Mouse (Mus musculus): ENCODE data around the gene Entpd5. TPM values are rescaled to one million over a fixed set of nuclear protein-coding genes. Genes with fewer than 3 reads are reported as not detected.
A peak's percentile ranks its signal among the peaks of the same experiment; 100 is the strongest.

Entpd5 gene
- 15.6 and 20.8 TPM in 2 replicates for total RNA-seq (2014; rRNA removed)
- polyA plus RNA-seq (2015; fragmentation: Nextera tagmentation; extraction: Ambion mirVana): 13.2 and 13.4 TPM in 2 replicates

DNA sequence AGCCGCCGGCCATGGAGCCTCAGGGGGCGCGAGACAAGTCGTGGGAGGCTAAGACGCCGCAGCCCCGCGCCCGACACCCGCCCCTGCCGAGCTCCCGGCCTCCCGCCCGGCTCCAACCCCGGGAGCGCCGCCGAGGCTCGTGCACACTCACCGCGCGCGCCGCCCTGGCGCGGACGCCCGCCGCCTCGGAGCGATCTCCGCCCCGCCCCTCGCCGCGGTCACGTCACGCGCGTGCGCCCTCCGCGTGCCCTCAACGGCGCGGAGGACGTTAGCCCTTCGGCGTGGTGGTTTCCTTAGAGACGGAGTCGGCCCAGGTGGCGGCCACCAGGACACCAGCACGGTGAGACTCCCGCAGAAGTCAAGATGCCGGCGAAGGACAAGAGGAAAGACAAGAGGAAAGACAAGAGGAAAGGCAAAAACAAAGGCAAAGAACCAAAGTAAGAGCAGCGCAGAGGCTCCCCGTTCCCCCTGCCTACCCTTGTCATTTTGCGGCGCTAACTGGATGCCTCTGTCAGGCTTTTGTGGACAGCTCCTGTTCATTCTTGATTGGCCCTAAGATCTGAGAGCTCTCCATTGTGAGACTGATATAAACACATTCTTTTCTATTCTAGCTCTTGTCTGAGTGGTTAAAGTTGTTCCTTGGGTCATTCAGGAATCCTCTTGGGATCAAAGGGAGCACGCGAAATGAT lies at the start of gene Entpd5, which contains the start of gene Bbof1:
Entpd5 (minus strand) TSS at position 211 of the 689 bp plus-strand sequence.
Bbof1 (plus strand) TSS at position 253 of the 689 bp plus-strand sequence.
- no peaks in the 10 kb centered on the region for H3K27me3 ChIP-seq (ENCODE audit: insufficient read depth, low read length)
- 1% methylated on average over 62 of the region's 63 CpGs for WGBS
- ATAC-seq (peak; percentile 96), DNase-seq (ENCODE audit: low spot score) (peak; percentile 96)
- peak within 1 kb of the TSS; percentile 93 for H3K27ac ChIP-seq
- H3K4me2 ChIP-seq (ENCODE audit: low read depth, low read length): peak within 1 kb of the TSS; percentile 88
- peak within 1 kb of the TSS; percentile 76 for H3K9ac ChIP-seq (replicated peaks; ENCODE audit: low read length)
- H3K9me3 ChIP-seq (ENCODE audit: low read length): no peaks in the 10 kb centered on the region
- TF ChIP-seq CTCF (IDR thresholded peaks at IDR 0.05; ENCODE audit: low read depth): 0 out of 2 replicates have a peak, but pooled peaks have one; percentile 10
- peaks cover 5% of the 10 kb centered on the region for H3K4me1 ChIP-seq (ENCODE audit: insufficient read depth, low read length)
- H3K4me3 ChIP-seq (ENCODE audit: low read length): peak within 1 kb of the TSS; percentile 93
- no peaks in the 10 kb centered on the region for H3K36me3 ChIP-seq (ENCODE audit: insufficient read depth, low read length)

DNA sequence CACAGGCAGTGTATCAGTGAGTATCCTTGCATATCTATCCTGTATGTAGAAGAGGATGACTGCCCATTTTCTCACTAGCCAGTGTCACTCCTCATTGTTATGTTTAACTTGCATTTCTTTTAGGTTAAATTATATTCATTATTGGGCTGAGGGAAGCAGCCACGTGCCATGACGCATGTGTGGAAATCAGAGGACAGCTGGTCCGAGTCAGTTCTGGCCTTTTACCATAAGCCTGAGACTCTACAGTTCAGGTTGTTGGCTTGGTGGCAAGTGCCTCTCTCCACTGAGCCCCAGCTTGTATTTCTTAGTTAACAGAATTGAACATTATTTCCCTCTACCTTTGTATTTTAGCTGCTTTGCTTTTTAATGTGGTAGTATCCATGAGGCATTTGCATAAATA lies 48.1 kb upstream of the Entpd5 start:
- no peak overlapping the region for H3K9ac ChIP-seq (replicated peaks; ENCODE audit: low read length)
- no peak overlapping the region for H3K4me2 ChIP-seq (ENCODE audit: low read depth, low read length)
- H3K4me3 ChIP-seq (ENCODE audit: low read length): no peak overlapping the region
- peaks cover 8% of the 10 kb centered on the region; the same call in 1 of the 2 replicates for H3K36me3 ChIP-seq (ENCODE audit: insufficient read depth, low read length)
- TF ChIP-seq CTCF (IDR thresholded peaks at IDR 0.05; ENCODE audit: low read depth): no peak
- no peak overlapping the region for H3K27ac ChIP-seq
- no peaks in the 10 kb centered on the region for H3K4me1 ChIP-seq (ENCODE audit: insufficient read depth, low read length)
- no peaks in the 10 kb centered on the region for H3K27me3 ChIP-seq (ENCODE audit: insufficient read depth, low read length)
- WGBS: 97% methylated on average over 3 of the region's 3 CpGs
- DNase-seq (ENCODE audit: low spot score): no peak
- H3K9me3 ChIP-seq (ENCODE audit: low read length): no peaks in the 10 kb centered on the region
- ATAC-seq: no peak

DNA sequence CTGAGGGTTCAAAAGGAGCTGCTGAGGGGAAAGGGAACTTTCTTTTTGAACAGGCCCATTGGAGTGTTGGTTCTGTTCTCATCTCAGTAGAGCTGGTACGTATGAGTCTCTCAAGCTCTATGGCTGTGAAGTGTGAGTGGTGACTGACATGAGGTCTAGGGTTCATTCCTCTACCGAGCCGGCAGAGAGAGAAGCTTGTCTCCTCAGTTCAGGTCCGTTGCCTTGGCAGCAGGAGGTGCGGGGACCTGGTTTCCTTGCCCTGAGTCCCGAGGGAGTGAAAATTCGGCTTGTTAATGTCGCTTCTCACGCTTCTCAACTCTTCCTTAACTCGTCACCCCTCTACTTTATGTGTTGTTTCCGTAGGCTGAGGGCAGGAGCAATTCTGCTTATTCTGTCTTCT lies 43.0 kb upstream of the Entpd5 start:
- WGBS: under 1% methylated on average over 11 of the region's 11 CpGs
- Histone ChIP-seq H3K27ac (peak overlapping the region; percentile 86), H3K4me2 (ENCODE audit: low read depth, low read length) (peak overlapping the region; percentile 98), H3K36me3 (ENCODE audit: insufficient read depth, low read length) (no peaks in the 10 kb centered on the region), H3K4me3 (ENCODE audit: low read length) (peak overlapping the region; percentile 73), H3K9ac (replicated peaks; ENCODE audit: low read length) (peak overlapping the region; percentile 65), H3K27me3 (ENCODE audit: insufficient read depth, low read length) (no peaks in the 10 kb centered on the region), H3K4me1 (ENCODE audit: insufficient read depth, low read length) (peaks cover 5% of the 10 kb centered on the region; the same call in 1 of the 2 replicates), H3K9me3 (ENCODE audit: low read length) (no peaks in the 10 kb centered on the region)
- no peak for TF ChIP-seq CTCF (IDR thresholded peaks at IDR 0.05; ENCODE audit: low read depth)
- ATAC-seq (no peak), DNase-seq (ENCODE audit: low spot score) (peak; percentile 9)

DNA sequence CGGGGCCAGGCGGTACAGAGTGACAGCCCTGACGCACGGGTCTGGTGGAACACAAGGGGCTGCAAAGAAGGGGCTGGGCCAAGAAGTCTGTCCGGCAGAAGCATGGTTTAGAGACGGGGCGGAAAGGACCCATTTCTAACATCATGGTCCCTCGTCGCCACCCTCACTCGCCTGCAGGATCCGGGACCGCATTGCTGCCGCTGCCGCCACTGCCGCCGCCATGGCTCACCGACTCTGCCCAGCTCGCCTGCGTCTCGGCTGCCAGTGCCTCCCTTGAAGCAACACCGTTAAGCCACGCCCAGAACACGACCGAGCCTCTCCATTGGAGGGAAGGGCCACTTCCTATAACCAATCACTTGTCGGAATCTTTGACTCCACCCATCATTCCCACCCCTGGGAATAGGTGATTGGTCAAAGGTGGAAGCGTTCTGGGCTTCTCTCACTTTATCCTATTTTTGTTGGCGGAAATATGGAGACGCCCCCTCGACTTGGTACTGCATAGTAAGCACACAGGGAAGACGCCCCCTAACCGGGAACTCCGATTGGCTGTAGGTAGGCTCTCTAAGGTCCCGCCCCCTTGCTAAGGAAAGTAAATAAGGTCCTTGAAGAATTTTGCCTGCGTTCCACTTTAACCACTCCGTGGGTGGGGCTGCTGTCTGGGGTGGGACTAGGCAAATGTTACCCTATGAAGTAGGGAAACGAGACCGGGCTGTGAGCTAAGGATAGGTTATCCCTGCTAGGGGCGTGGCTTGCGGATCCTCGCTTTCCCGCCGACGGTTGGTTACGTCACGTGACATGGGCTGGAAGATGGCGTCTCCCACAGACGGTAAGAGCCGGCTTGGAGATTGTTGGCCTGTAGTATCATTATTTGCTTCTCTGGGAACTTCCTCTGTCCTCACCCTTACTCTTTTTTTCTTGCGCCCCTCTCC lies 42.2 kb upstream of the Entpd5 start, which contains the start of the genes Aldh6a1 and Lin52:
Aldh6a1 (minus strand) TSS at position 287 of the 929 bp plus-strand sequence.
Lin52 (plus strand) TSS at position 705 of the 929 bp plus-strand sequence.
- Histone ChIP-seq H3K4me3 (ENCODE audit: low read length) (peak within 1 kb of the TSS; percentile 73), H3K9ac (replicated peaks; ENCODE audit: low read length) (peak within 1 kb of the TSS; percentile 65), H3K27me3 (ENCODE audit: insufficient read depth, low read length) (no peaks in the 10 kb centered on the region), H3K27ac (peak within 1 kb of the TSS; percentile 86), H3K9me3 (ENCODE audit: low read length) (no peaks in the 10 kb centered on the region), H3K4me2 (ENCODE audit: low read depth, low read length) (peak within 1 kb of the TSS; percentile 98), H3K36me3 (ENCODE audit: insufficient read depth, low read length) (no peaks in the 10 kb centered on the region), H3K4me1 (ENCODE audit: insufficient read depth, low read length) (peaks cover 5% of the 10 kb centered on the region; the same call in 1 of the 2 replicates)
- no peak for TF ChIP-seq CTCF (IDR thresholded peaks at IDR 0.05; ENCODE audit: low read depth)
- under 1% methylated on average over 49 of the region's 49 CpGs for WGBS
- ATAC-seq (peak; percentile 99), DNase-seq (ENCODE audit: low spot score) (peak; percentile 100)

DNA sequence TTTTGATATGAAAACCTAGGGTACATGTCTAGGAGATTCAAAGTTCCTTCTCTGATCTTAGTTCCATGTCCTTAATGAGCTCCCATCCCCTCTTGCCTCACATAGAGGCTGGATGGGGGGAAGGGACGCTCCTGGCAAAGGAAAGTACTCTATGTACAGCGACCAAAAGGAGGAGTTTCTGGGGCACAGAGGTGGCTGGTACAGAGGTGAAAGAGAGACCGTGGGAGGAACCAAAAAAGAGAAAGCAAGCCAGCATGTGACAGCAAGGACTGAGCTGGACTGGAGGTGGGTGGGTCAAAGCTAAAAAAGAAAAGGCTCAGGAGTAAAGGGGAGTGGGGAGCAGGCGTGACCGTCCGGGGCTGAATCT lies 41.5 kb upstream of the Entpd5 start:
- no peak for TF ChIP-seq CTCF (IDR thresholded peaks at IDR 0.05; ENCODE audit: low read depth)

DNA sequence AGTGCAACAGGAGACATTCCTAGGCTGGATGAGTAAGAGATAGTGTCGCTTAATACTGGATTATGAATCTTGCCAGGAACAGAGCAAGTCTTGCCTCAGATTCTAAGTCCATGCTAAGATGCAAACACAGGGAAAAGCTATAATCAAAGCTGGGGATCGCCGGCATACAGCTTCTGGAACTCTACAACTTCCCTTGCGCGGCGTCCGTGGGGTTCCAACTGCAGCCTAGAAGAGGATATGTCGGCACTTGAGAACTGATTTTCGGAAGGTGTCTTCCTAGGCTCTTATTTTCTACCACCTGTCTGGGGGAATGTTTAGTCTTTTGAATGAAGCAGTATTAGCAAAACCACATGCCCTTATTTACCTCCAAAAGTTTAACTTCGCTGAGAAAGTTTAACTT lies 41.1 kb upstream of the Entpd5 start:
- Histone ChIP-seq H3K9me3 (ENCODE audit: low read length) (no peaks in the 10 kb centered on the region), H3K27me3 (ENCODE audit: insufficient read depth, low read length) (no peaks in the 10 kb centered on the region), H3K36me3 (ENCODE audit: insufficient read depth, low read length) (no peaks in the 10 kb centered on the region), H3K4me3 (ENCODE audit: low read length) (peak overlapping the region; percentile 73), H3K4me1 (ENCODE audit: insufficient read depth, low read length) (peaks cover 5% of the 10 kb centered on the region; the same call in 1 of the 2 replicates), H3K27ac (peak overlapping the region; percentile 86), H3K4me2 (ENCODE audit: low read depth, low read length) (peak overlapping the region; percentile 67), H3K9ac (replicated peaks; ENCODE audit: low read length) (peak overlapping the region; percentile 62; the same call in 1 of the 2 replicates)
- WGBS: 52% methylated on average over 10 of the region's 10 CpGs
- DNase-seq (ENCODE audit: low spot score): no peak
- no peak for ATAC-seq
- TF ChIP-seq CTCF (IDR thresholded peaks at IDR 0.05; ENCODE audit: low read depth): no peak

More for the DNA sequence above, 41.5 kb upstream of the Entpd5 start:
- peak overlapping the region; percentile 86 for H3K27ac ChIP-seq
- ATAC-seq (no peak), DNase-seq (ENCODE audit: low spot score) (peak; percentile 27)
- peaks cover 5% of the 10 kb centered on the region; the same call in 1 of the 2 replicates for H3K4me1 ChIP-seq (ENCODE audit: insufficient read depth, low read length)
- H3K4me3 ChIP-seq (ENCODE audit: low read length): peak overlapping the region; percentile 73
- peak overlapping the region; percentile 67 for H3K4me2 ChIP-seq (ENCODE audit: low read depth, low read length)
- no peaks in the 10 kb centered on the region for H3K27me3 ChIP-seq (ENCODE audit: insufficient read depth, low read length)
- no peaks in the 10 kb centered on the region for H3K9me3 ChIP-seq (ENCODE audit: low read length)
- 0% methylated on average over 6 of the region's 6 CpGs for WGBS
- no peaks in the 10 kb centered on the region for H3K36me3 ChIP-seq (ENCODE audit: insufficient read depth, low read length)
- H3K9ac ChIP-seq (replicated peaks; ENCODE audit: low read length): peak overlapping the region; percentile 62

Data from hindbrain, postnatal 0 days (tissue).